Mouse (Mus musculus) brain, embryonic 14.5 days (tissue): ENCODE measurements around the gene Rrad.

Source experiments
- CTCF ChIP-seq: fragments of 200-500 bp; IDR thresholded peaks from 2 replicates; pipeline ENCODE4 v1.5.1; 2012; ENCODE audit warnings: inconsistent platforms, mild to moderate bottlenecking, moderate library complexity, borderline replicate concordance; ENCODE audit not compliant: insufficient read depth, insufficient read length; ENCODE audit errors: extremely low read depth
- POLR2A ChIP-seq: fragments of 200-500 bp; IDR thresholded peaks from 2 replicates; pipeline ENCODE4 v1.6.1; 2012; ENCODE audit warnings: mild to moderate bottlenecking, inconsistent platforms, borderline replicate concordance; ENCODE audit not compliant: poor library complexity, insufficient read depth, insufficient read length, severe bottlenecking; ENCODE audit errors: extremely low read depth

GRCm38 (mm10) chr8:104640241-104640640 lies 9.1 kb upstream of the Rrad start:
- no peak for TF ChIP-seq CTCF
- no peak for TF ChIP-seq POLR2A
